Mouse (Mus musculus) heart, postnatal 0 days (tissue): Measurements from ENCODE around the gene Rtn4rl1. TPM values are rescaled to one million over a fixed set of nuclear protein-coding genes. Genes with fewer than 3 reads are reported as not detected.

Source experiments
- ATAC-seq: fragments of 200-750 bp; cut with Nextera tagmentation; 2 replicates; pipeline ENCODE4 v1.8.0; 2017; ENCODE audit warnings: low read depth, moderate number of reproducible peaks, moderate library complexity; ENCODE audit not compliant: insufficient read depth
- DNase-seq: peaks from one replicate; pipeline ENCODE4 v3.0.0-alpha.2; 2016; ENCODE audit warnings: low spot score
- H3K27ac ChIP-seq: fragments of 300-500 bp; sonication (generic); 2 replicates; pipeline ENCODE4 v1.5.1; 2014; ENCODE audit warnings: low read depth, mild to moderate bottlenecking
- H3K27me3 ChIP-seq: fragments of 300-500 bp; sonication (generic); 2 replicates; pipeline ENCODE4 v1.6.1; 2014; ENCODE audit warnings: low read length, mixed read lengths; ENCODE audit not compliant: control insufficient read depth, insufficient read depth
- H3K36me3 ChIP-seq: fragments of 300-500 bp; sonication (generic); replicated peaks from 2 replicates; pipeline ENCODE4 v1.6.1; 2014; ENCODE audit warnings: low read length, mixed read lengths; ENCODE audit not compliant: control insufficient read depth, insufficient read depth
- H3K4me1 ChIP-seq: fragments of 300-500 bp; sonication (generic); 2 replicates; pipeline ENCODE4 v1.6.1; 2014; ENCODE audit warnings: antibody characterized with exemption; ENCODE audit not compliant: control insufficient read depth, insufficient read depth
- H3K4me2 ChIP-seq: fragments of 300-500 bp; sonication (generic); 2 replicates; pipeline ENCODE4 v1.6.1; 2014; ENCODE audit warnings: low read depth, mild to moderate bottlenecking, low read length, moderate library complexity
- H3K4me3 ChIP-seq: fragments of 300-500 bp; sonication (generic); 2 replicates; pipeline ENCODE4 v1.5.1; 2014; ENCODE audit warnings: low read depth, low read length
- H3K9ac ChIP-seq: fragments of 300-500 bp; sonication (generic); replicated peaks from 2 replicates; pipeline ENCODE4 v1.6.1; 2014; ENCODE audit warnings: low read depth, low read length, mixed read lengths
- H3K9me3 ChIP-seq: fragments of 300-500 bp; sonication (generic); replicated peaks from 2 replicates; pipeline ENCODE4 v1.6.1; 2016; ENCODE audit warnings: low read length; ENCODE audit not compliant: control insufficient read depth
- CTCF ChIP-seq: IDR thresholded peaks from 2 replicates; pipeline ENCODE4 v1.5.1; 2016; ENCODE audit warnings: antibody characterized with exemption, control low read depth, low read depth
- EP300 ChIP-seq: IDR thresholded peaks from 2 replicates; pipeline ENCODE4 v1.6.1; 2016; ENCODE audit warnings: antibody characterized with exemption, low read depth
- WGBS: fragments of 180-500 bp; shearing (Covaris S2); extraction: QIAGEN DNeasy Blood & Tissue Kit; methylation state at CpG from one replicate; pipeline ENCODE4 v1.1.7; 2014; 5-methylcytosine and 5-hydroxymethylcytosine counted together
- polyA plus RNA-seq: library from polyadenylated mRNA; unstranded; fragments of >200 nt; fragmentation: Nextera tagmentation; extraction: Ambion mirVana; gene quantifications from 2 replicates; pipeline ENCODE4 v1.2.1, GENCODE M21; 2015
- total RNA-seq: library from RNA; depleted of rRNA; stranded (reverse); fragments of >200 nt; gene quantifications from 2 replicates; pipeline ENCODE4 v1.2.3, GENCODE M21; 2014; ENCODE audit warnings: low replicate concordance

Rtn4rl1 gene
- total and polyA plus RNA-seq, 2 experiments from 2014 or later = 12.2 to 19.7 TPM

DNA sequence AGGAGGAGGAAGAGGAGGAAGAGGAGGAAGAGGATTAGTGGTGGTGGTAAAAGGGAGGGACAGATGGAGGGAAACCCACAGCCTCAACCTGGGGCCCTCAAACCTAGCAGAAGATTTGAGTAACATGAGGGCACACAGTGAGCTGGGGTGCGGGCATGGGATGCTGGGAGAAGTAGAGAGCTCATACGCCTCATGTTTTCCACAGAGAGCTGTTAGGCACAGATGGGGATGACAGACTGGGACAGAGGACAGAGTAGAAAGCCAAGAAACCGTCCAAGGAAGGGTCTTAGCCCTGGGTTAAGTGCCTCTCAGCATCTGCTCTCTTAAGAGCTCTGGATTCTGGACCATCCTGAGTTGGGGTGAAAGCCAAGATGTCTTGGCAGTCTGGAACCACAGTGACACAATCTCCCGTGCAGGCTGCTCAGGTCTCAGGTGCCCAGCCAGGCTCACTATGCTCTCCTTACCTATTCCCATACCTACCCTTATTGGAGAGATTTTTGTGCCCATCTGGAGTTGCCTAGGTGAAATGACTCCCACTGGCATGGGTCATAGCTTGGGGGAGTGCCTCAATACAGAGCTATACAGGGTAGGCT is 63.6 kb downstream of the Rtn4rl1 start:
- Histone ChIP-seq H3K9me3 (no peaks in the 10 kb centered on the region), H3K27ac (no peak overlapping the region), H3K4me1 (peaks cover 36% of the 10 kb centered on the region), H3K4me2 (no peak overlapping the region), H3K4me3 (no peak overlapping the region), H3K36me3 (no peaks in the 10 kb centered on the region), H3K9ac (no peak overlapping the region), H3K27me3 (no peaks in the 10 kb centered on the region)
- ATAC-seq = no peak
- WGBS = 71% methylated on average over 4 of the region's 4 CpGs
- TF ChIP-seq EP300 = no peak
- no peak for TF ChIP-seq CTCF
- no peak for DNase-seq

DNA sequence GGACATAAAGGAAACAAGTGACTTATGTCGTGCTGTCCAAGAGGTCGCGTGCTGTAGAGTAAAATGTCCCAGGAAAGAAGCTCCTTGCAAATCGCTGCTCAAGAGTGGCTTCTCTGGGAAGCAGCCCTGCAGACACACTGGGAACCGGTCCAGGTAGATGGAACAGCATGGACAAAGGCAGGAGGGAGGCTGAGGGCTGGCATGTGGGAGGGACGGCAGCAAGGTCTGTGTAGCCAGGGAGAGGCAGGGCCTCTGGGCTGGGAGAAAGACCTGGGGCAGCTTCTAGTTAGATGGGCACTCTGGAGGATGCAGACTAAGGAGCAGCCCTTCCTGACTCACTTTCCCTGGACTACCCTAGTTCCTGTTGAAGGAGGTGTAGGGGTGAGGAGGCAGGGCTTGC is 65.8 kb downstream of the Rtn4rl1 start:
- Histone ChIP-seq H3K27ac (no peak overlapping the region), H3K9ac (no peak overlapping the region), H3K27me3 (no peaks in the 10 kb centered on the region), H3K4me1 (peaks cover 40% of the 10 kb centered on the region), H3K36me3 (no peaks in the 10 kb centered on the region), H3K4me2 (no peak overlapping the region), H3K9me3 (no peaks in the 10 kb centered on the region), H3K4me3 (no peak overlapping the region)
- no peak for DNase-seq
- ATAC-seq = no peak
- TF ChIP-seq CTCF (no peak), EP300 (no peak)
- WGBS = 32% methylated on average over 6 of the region's 6 CpGs

DNA sequence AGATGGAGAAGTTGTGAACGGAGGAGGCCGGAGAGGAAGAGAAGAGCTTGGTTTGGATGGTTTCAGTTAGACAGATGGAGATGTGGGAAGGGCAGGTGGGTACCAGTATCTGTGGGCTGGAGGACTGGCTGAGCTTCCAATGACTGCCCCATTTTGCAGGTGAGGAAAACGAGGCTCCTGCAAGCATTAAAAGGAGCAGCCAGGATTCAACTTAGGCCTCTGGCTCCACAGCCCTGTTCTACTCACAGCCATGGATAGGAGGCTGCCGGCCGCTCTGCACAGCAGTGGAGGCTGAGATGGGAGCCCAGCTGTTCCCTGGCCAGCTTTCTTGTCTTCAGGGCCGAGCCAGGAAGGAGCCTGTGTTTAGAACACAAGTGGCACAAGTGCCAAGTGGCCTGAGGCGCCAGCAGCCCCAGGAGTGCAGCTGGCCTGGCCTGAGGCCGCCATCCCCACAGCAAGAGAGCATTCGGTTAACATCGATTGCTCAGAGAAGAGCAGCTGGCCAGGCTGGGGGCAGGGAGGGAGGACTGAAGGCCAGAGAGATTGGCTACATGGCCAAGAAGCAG is 66.5 kb downstream of the Rtn4rl1 start:
- ATAC-seq (no peak), DNase-seq (no peak)
- Histone ChIP-seq H3K27ac (no peak overlapping the region; the same call in 1 of the 2 replicates), H3K4me3 (no peak overlapping the region), H3K9me3 (no peaks in the 10 kb centered on the region), H3K4me1 (peaks cover 33% of the 10 kb centered on the region), H3K4me2 (no peak overlapping the region), H3K36me3 (0 out of 2 replicates have a peak, but pooled peaks cover under 1% of the 10 kb centered on the region), H3K9ac (peak overlapping the region; percentile 33; the same call in 1 of the 2 replicates), H3K27me3 (no peaks in the 10 kb centered on the region)
- TF ChIP-seq CTCF = no peak
- TF ChIP-seq EP300 = no peak
- WGBS = 56% methylated on average over 10 of the region's 10 CpGs

DNA sequence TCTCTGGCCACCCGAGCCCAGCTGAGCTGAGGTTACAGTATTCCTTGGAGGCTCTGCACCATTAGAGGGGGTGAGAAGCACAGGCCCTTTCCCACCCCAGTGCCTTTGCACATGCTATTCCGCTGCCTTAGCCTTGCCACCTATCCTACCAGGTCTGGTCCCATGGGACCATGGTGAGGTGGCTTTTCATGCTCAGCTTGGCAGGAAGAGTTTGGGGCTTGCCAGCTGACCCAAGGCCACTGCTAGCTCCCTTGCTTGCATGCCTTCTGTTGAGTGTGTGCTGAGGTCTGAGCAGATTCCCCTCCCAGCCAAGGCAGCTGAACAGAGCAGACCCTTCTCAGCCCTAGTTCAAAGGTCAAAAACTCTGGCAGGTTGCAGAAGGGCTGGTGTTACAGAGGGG is 67.4 kb downstream of the Rtn4rl1 start:
- WGBS = 84% methylated on average over 2 of the region's 2 CpGs

DNA sequence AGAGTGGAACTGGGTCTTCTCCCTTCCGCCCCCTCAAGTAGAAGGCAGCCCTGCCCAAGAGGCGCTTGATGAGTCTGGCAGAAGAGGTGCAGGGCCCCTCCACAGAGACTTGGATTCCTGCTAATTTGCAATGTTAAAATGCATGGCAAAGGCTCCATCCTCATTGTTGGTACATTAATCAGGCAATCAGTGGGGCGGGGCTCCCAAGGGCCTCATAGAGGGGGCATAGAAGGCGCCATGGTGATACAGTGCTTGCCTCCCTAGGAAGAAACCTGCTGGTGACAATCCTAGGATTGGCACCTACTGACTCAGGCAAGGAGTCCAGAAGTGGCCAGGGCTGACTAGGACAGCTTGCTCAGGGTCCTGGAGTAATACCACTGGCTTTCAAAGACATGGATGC is 68.1 kb downstream of the Rtn4rl1 start:
- peaks cover 14% of the 10 kb centered on the region for H3K36me3 ChIP-seq
- DNase-seq = no peak
- H3K4me2 ChIP-seq = no peak overlapping the region
- TF ChIP-seq EP300 (no peak), CTCF (no peak)
- WGBS = 79% methylated on average over 4 of the region's 4 CpGs
- peaks cover 29% of the 10 kb centered on the region for H3K4me1 ChIP-seq
- no peak overlapping the region for H3K4me3 ChIP-seq
- H3K9me3 ChIP-seq = no peaks in the 10 kb centered on the region
- no peak overlapping the region for H3K27ac ChIP-seq
- no peak overlapping the region for H3K9ac ChIP-seq
- ATAC-seq = no peak
- H3K27me3 ChIP-seq = no peaks in the 10 kb centered on the region

More for the DNA sequence above, 67.4 kb downstream of the Rtn4rl1 start:
- Histone ChIP-seq H3K27me3 (no peaks in the 10 kb centered on the region), H3K36me3 (peaks cover 10% of the 10 kb centered on the region), H3K4me1 (peaks cover 29% of the 10 kb centered on the region), H3K27ac (no peak overlapping the region), H3K9ac (no peak overlapping the region), H3K4me3 (no peak overlapping the region), H3K4me2 (no peak overlapping the region), H3K9me3 (no peaks in the 10 kb centered on the region)
- ATAC-seq = no peak
- no peak for DNase-seq
- TF ChIP-seq CTCF (no peak), EP300 (no peak)

DNA sequence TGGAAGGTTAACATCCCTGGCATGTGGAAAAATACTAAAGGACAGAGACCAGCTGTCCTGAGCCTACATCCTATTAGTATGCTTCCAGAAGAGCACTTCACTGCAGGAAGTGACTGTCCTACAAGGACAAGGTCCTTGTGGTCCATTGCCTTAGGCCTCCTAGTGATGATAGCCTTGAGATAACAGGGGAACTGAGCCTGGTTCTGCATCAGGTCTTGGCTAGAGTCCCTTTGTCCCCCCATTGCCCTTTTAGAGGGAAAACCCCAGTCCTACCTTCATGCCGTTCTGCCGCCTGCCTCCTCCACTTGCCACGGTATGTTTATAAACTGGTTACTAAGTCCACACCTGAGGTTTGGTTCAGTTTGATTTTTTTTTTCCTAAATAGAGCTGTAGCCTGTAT is 68.6 kb downstream of the Rtn4rl1 start:
- H3K4me3 ChIP-seq = no peak overlapping the region
- 0 out of 2 replicates have a peak overlapping the region, but pooled peaks have one; percentile 12 for H3K9ac ChIP-seq
- TF ChIP-seq EP300 = no peak
- TF ChIP-seq CTCF = no peak
- ATAC-seq = no peak
- no peak overlapping the region for H3K27ac ChIP-seq
- H3K27me3 ChIP-seq = no peaks in the 10 kb centered on the region
- H3K36me3 ChIP-seq = peaks cover 14% of the 10 kb centered on the region
- DNase-seq = no peak
- peaks cover 29% of the 10 kb centered on the region for H3K4me1 ChIP-seq
- 57% methylated on average over 3 of the region's 3 CpGs for WGBS
- H3K4me2 ChIP-seq = no peak overlapping the region
- H3K9me3 ChIP-seq = no peaks in the 10 kb centered on the region
